Comparison of ENCODE assay signal across 21 mouse cellular contexts in genomic region chr1:88262961-88263360, GRCm38 (mm10). TPM values are rescaled to one million over a fixed set of nuclear protein-coding genes. Genes with fewer than 3 reads are reported as not detected.
DNase-seq lines count a peak whose midpoint lies in the region; ATAC-seq and TF ChIP-seq lines count a peak whose summit lies in the region.
"Had no signal": no experiment of that assay in that cellular context is flagged by ENCODE, and none has a peak within 500 bp of the region (broad histone marks: within the 10 kb centered on the region; RNA-seq: fewer than 3 reads in every experiment).

No protein-coding gene starts in this region.

- H3K9ac ChIP-seq in embryonic facial prominence, embryonic 14.5 days (ENCODE audit: low read depth, low read length) = no peak overlapping the region
- H3K9ac ChIP-seq in stomach, embryonic 14.5 days (replicated peaks; ENCODE audit: low read depth, low read length) = no peak overlapping the region
- H3K9ac ChIP-seq: embryonic facial prominence, embryonic 13.5 days; forebrain, embryonic 15.5 days; hindbrain, embryonic 13.5 days had no signal

- no peaks in the 10 kb centered on the region for H3K9me3 ChIP-seq in embryonic facial prominence, embryonic 14.5 days (ENCODE audit: control insufficient read depth, low read length)
- peaks cover 87% of the 10 kb centered on the region for H3K9me3 ChIP-seq in embryonic facial prominence, embryonic 10.5 days
- H3K9me3 ChIP-seq in stomach, embryonic 14.5 days (ENCODE audit: control insufficient read depth, low read depth, low read length) = no peaks in the 10 kb centered on the region; the same call in 1 of the 2 replicates
- H3K9me3 ChIP-seq: forebrain, embryonic 15.5 days had no signal

- H3K4me3 ChIP-seq in embryonic facial prominence, embryonic 14.5 days (ENCODE audit: low read depth, low read length) = no peak overlapping the region
- no peak overlapping the region for H3K4me3 ChIP-seq in embryonic facial prominence, embryonic 10.5 days
- H3K4me3 ChIP-seq in lung, adult 2 months (replicated peaks; ENCODE audit: extremely low read depth, low read depth, low read length) = no peak overlapping the region
- H3K4me3 ChIP-seq in stomach, embryonic 14.5 days (ENCODE audit: low read depth, low read length) = no peak overlapping the region
- H3K4me3 ChIP-seq: embryonic facial prominence, embryonic 13.5 days; forebrain, embryonic 15.5 days; hindbrain, embryonic 13.5 days had no signal

- WGBS in embryonic facial prominence, embryonic 14.5 days = 75% methylated on average over 6 of the region's 6 CpGs
- 78% methylated on average over 6 of the region's 6 CpGs for WGBS in embryonic facial prominence, embryonic 10.5 days
- 72% methylated on average over 6 of the region's 6 CpGs for WGBS in lung, adult 2 months
- 70% methylated on average over 6 of the region's 6 CpGs for WGBS in stomach, embryonic 14.5 days

- TF ChIP-seq POLR2A in lung, adult 2 months (IDR thresholded peaks at IDR 0.05; ENCODE audit: borderline replicate concordance, extremely low read depth, low read depth, low read length) = no peak

- in situ Hi-C loops in Patski (cut with MboI; ENCODE audit: low pct_unique_long_range_greater_than_20kb) = no loop called here

- POLR2A ChIA-PET in Patski (lab: Charles Lee) = interaction anchor here (1.1 to 1.2 kb wide), 2 partner anchors 12 to 14 kb away, joined by 3 to 7 read pairs; no protein-coding TSS in a partner anchor

- no peaks in the 10 kb centered on the region for H3K27me3 ChIP-seq in embryonic facial prominence, embryonic 14.5 days (replicated peaks; ENCODE audit: control insufficient read depth, insufficient read depth, low read length)
- no peaks in the 10 kb centered on the region for H3K27me3 ChIP-seq in embryonic facial prominence, embryonic 10.5 days (replicated peaks; ENCODE audit: low read depth, poor library complexity, severe bottlenecking)
- no peaks in the 10 kb centered on the region for H3K27me3 ChIP-seq in Patski
- no peaks in the 10 kb centered on the region for H3K27me3 ChIP-seq in stomach, embryonic 14.5 days (ENCODE audit: control insufficient read depth, insufficient read depth, low read length)
- H3K27me3 ChIP-seq: CH12.LX; embryonic facial prominence, embryonic 13.5 days; forebrain, embryonic 15.5 days; hindbrain, embryonic 13.5 days had no signal

- H3K4me2 ChIP-seq in embryonic facial prominence, embryonic 14.5 days (ENCODE audit: low read depth, low read length) = no peak overlapping the region
- H3K4me2 ChIP-seq in stomach, embryonic 14.5 days (replicated peaks; ENCODE audit: low read depth, low read length) = no peak overlapping the region
- H3K4me2 ChIP-seq: embryonic facial prominence, embryonic 13.5 days; forebrain, embryonic 15.5 days; hindbrain, embryonic 13.5 days had no signal

- TF ChIP-seq CTCF in lung, adult 2 months (IDR thresholded peaks at IDR 0.05; ENCODE audit: insufficient read depth, low read length) = no peak
- no peak for TF ChIP-seq CTCF in Patski (IDR thresholded peaks at IDR 0.05)

- CTCF ChIA-PET in Patski (lab: Charles Lee) = interaction anchor here (1.1 to 6.8 kb wide), 6 partner anchors 9 to 72 kb away, joined by 3 to 93 read pairs (median 3); partner anchors contain the start of genes Hjurp and Trpm8

- no peak for DNase-seq in embryonic facial prominence, embryonic 14.5 days (ENCODE audit: low spot score)
- no peak for DNase-seq in embryonic facial prominence, embryonic 10.5 days (ENCODE audit: low spot score)
- DNase-seq in lung, postnatal 10 days = peak; percentile 22
- no peak for DNase-seq in lung, adult 2 months
- DNase-seq in Patski (ENCODE audit: low read depth, low spot score) = no peak
- no peak for DNase-seq in kidney, postnatal 14 days
- DNase-seq in right cerebral cortex, adult 18-20 months = no peak
- DNase-seq: cerebellum, adult 11 months; cerebellum, adult 8-10 months; gastrocnemius, postnatal 36 days; heart, adult 11 months had no signal

- peaks cover 87% of the 10 kb centered on the region for H3K36me3 ChIP-seq in embryonic facial prominence, embryonic 14.5 days (ENCODE audit: control insufficient read depth, insufficient read depth, low read length)
- peaks cover 89% of the 10 kb centered on the region for H3K36me3 ChIP-seq in embryonic facial prominence, embryonic 10.5 days (replicated peaks)
- H3K36me3 ChIP-seq in stomach, embryonic 14.5 days (ENCODE audit: control insufficient read depth, insufficient read depth, low read length) = peaks cover 82% of the 10 kb centered on the region

- H3K27ac ChIP-seq in embryonic facial prominence, embryonic 14.5 days (replicated peaks; ENCODE audit: low read depth, low read length) = no peak overlapping the region
- no peak overlapping the region for H3K27ac ChIP-seq in embryonic facial prominence, embryonic 10.5 days (replicated peaks)
- peak overlapping the region; percentile 0; the same call in 1 of the 2 replicates for H3K27ac ChIP-seq in stomach, embryonic 14.5 days (ENCODE audit: low read length)
- H3K27ac ChIP-seq: embryonic facial prominence, embryonic 13.5 days; forebrain, embryonic 15.5 days; hindbrain, embryonic 13.5 days; hindbrain, postnatal 0 days had no signal

- ATAC-seq in embryonic facial prominence, embryonic 14.5 days (ENCODE audit: low read depth) = 0 out of 2 replicates have a peak, but pooled peaks have one; percentile 1
- peak; percentile 1 for ATAC-seq in Patski
- no peak for ATAC-seq in stomach, embryonic 14.5 days (ENCODE audit: insufficient number of reproducible peaks, insufficient read depth, low FRiP score, low read depth)
- ATAC-seq: forebrain, embryonic 15.5 days; hindbrain, postnatal 0 days had no signal

- no peaks in the 10 kb centered on the region for H3K4me1 ChIP-seq in embryonic facial prominence, embryonic 14.5 days (ENCODE audit: control insufficient read depth, insufficient read depth, low read length)
- H3K4me1 ChIP-seq in embryonic facial prominence, embryonic 10.5 days = no peaks in the 10 kb centered on the region
- H3K4me1 ChIP-seq in lung, adult 2 months (ENCODE audit: control insufficient read depth, insufficient read depth, low read length) = no peaks in the 10 kb centered on the region
- peaks cover 4% of the 10 kb centered on the region; the same call in 1 of the 2 replicates for H3K4me1 ChIP-seq in stomach, embryonic 14.5 days (ENCODE audit: control insufficient read depth, insufficient read depth, low read length)
- H3K4me1 ChIP-seq: embryonic facial prominence, embryonic 13.5 days; forebrain, embryonic 15.5 days had no signal

RNA-seq across cellular contexts. Expression of gene Hjurp, which starts 14.5 kb away (rescaled TPM):
- polyA plus RNA-seq in embryonic facial prominence, embryonic 14.5 days (2014; fragmentation: Nextera tagmentation; extraction: Ambion mirVana) = 110 and 137 TPM in 2 replicates
- 219 and 220 TPM in 2 replicates for polyA plus RNA-seq in embryonic facial prominence, embryonic 10.5 days (2016; fragmentation: Nextera tagmentation; extraction: Ambion mirVana)
- polyA plus RNA-seq in lung, adult 2 months (2012; rRNA removed) = 29.4 and 32.1 TPM in 2 replicates
- polyA plus RNA-seq in Patski (2021) = 56.0 TPM
- 202 and 211 TPM in 2 replicates for polyA plus RNA-seq in stomach, embryonic 14.5 days (2014; fragmentation: Nextera tagmentation; extraction: Ambion mirVana)

RNA-seq across cellular contexts. Expression of gene Trpm8, which starts 14.5 kb away (rescaled TPM):
- 0.07 TPM in 1 of 2 replicates, not detected in the other for polyA plus RNA-seq in embryonic facial prominence, embryonic 14.5 days (2014; fragmentation: Nextera tagmentation; extraction: Ambion mirVana)
- not detected in 2 replicates for polyA plus RNA-seq in embryonic facial prominence, embryonic 10.5 days (2016; fragmentation: Nextera tagmentation; extraction: Ambion mirVana)
- not detected in 2 replicates for polyA plus RNA-seq in lung, adult 2 months (2012; rRNA removed)
- 0.01 TPM for polyA plus RNA-seq in Patski (2021)
- polyA plus RNA-seq in stomach, embryonic 14.5 days (2014; fragmentation: Nextera tagmentation; extraction: Ambion mirVana) = not detected in 2 replicates
- polyA plus RNA-seq: embryonic facial prominence, embryonic 13.5 days; forebrain, embryonic 11.5 days; intestine, embryonic 14.5 days had no signal

RNA-seq across cellular contexts. Expression of gene Mroh2a, which starts 36.2 kb away (rescaled TPM):
- polyA plus RNA-seq in embryonic facial prominence, embryonic 14.5 days (2014; fragmentation: Nextera tagmentation; extraction: Ambion mirVana) = 1.7 and 2.2 TPM in 2 replicates
- polyA plus RNA-seq in embryonic facial prominence, embryonic 10.5 days (2016; fragmentation: Nextera tagmentation; extraction: Ambion mirVana) = 1.0 and 1.1 TPM in 2 replicates
- 0.17 and 0.20 TPM in 2 replicates for polyA plus RNA-seq in lung, adult 2 months (2012; rRNA removed)
- 2.3 TPM for polyA plus RNA-seq in Patski (2021)
- polyA plus RNA-seq in stomach, embryonic 14.5 days (2014; fragmentation: Nextera tagmentation; extraction: Ambion mirVana) = 1.7 and 1.9 TPM in 2 replicates
- polyA plus RNA-seq: cortical plate, adult 2 months had no signal

RNA-seq across cellular contexts. Expression of gene Ugt1a1, which starts 51.2 kb away (rescaled TPM):
- polyA plus RNA-seq in embryonic facial prominence, embryonic 14.5 days (2014; fragmentation: Nextera tagmentation; extraction: Ambion mirVana) = 0.93 and 1.6 TPM in 2 replicates
- not detected in 2 replicates for polyA plus RNA-seq in embryonic facial prominence, embryonic 10.5 days (2016; fragmentation: Nextera tagmentation; extraction: Ambion mirVana)
- 0.11 and 1.3 TPM in 2 replicates for polyA plus RNA-seq in lung, adult 2 months (2012; rRNA removed)
- polyA plus RNA-seq in Patski (2021) = 0.98 TPM
- 0.33 and 1.3 TPM in 2 replicates for polyA plus RNA-seq in stomach, embryonic 14.5 days (2014; fragmentation: Nextera tagmentation; extraction: Ambion mirVana)
- polyA plus RNA-seq: embryonic facial prominence, embryonic 13.5 days; forebrain, embryonic 11.5 days; forebrain, embryonic 15.5 days; heart, embryonic 14.5 days; hindbrain, embryonic 13.5 days had no signal

RNA-seq across cellular contexts. Expression of gene Dnajb3, which starts 57.4 kb away (rescaled TPM):
- polyA plus RNA-seq in embryonic facial prominence, embryonic 14.5 days (2014; fragmentation: Nextera tagmentation; extraction: Ambion mirVana) = 8.7 and 11.9 TPM in 2 replicates
- polyA plus RNA-seq in embryonic facial prominence, embryonic 10.5 days (2016; fragmentation: Nextera tagmentation; extraction: Ambion mirVana) = 10.6 and 12.2 TPM in 2 replicates
- 1.3 and 1.8 TPM in 2 replicates for polyA plus RNA-seq in lung, adult 2 months (2012; rRNA removed)
- polyA plus RNA-seq in Patski (2021) = not detected
- polyA plus RNA-seq in stomach, embryonic 14.5 days (2014; fragmentation: Nextera tagmentation; extraction: Ambion mirVana) = 8.7 and 9.4 TPM in 2 replicates
